Mouse (Mus musculus): ENCODE results near the gene Cnot4.

- no peak for TF ChIP-seq CTCF (IDR thresholded peaks at IDR 0.05; ENCODE audit: insufficient read depth, low read length)
- no peak for TF ChIP-seq POLR2A (IDR thresholded peaks at IDR 0.05; ENCODE audit: borderline replicate concordance, extremely low read depth, low read depth, low read length)
Observed at GRCm38 (mm10) chr6:35140351-35140750, 6.8 kb upstream of the Cnot4 start.
